Mouse (Mus musculus) spleen, adult 2 months (tissue): ENCODE measurements around the gene Mfsd4b1. TPM values are rescaled to one million over a fixed set of nuclear protein-coding genes. Genes with fewer than 3 reads are reported as not detected.

ENCODE experiments used
- DNase-seq, 2 experiments: peaks; one replicate each; pipeline versions ENCODE4 v3.0.0 to v3.0.0-alpha.2; 2012 to 2021; ENCODE audit warnings: low spot score in 2 of 2, low read depth in 1 of 2
- H3K27ac ChIP-seq: fragments of 200-500 bp; 2 replicates; pipeline ENCODE4 v1.5.1; 2012; ENCODE audit warnings: low read length, inconsistent platforms; ENCODE audit not compliant: insufficient read depth
- H3K27me3 ChIP-seq: fragments of 200-500 bp; 2 replicates; pipeline ENCODE4 v1.6.1; 2012; ENCODE audit warnings: mild to moderate bottlenecking, moderate library complexity, low read length, inconsistent platforms; ENCODE audit not compliant: control insufficient read depth, insufficient read depth
- H3K36me3 ChIP-seq: fragments of 200-500 bp; 2 replicates; pipeline ENCODE4 v1.6.1; 2012; ENCODE audit warnings: mild to moderate bottlenecking, low read length, inconsistent platforms; ENCODE audit not compliant: control insufficient read depth, insufficient read depth
- H3K4me1 ChIP-seq: fragments of 200-500 bp; 2 replicates; pipeline ENCODE4 v1.6.1; 2011; ENCODE audit warnings: inconsistent platforms; ENCODE audit not compliant: control insufficient read depth, insufficient read depth, insufficient read length
- H3K4me3 ChIP-seq: fragments of 200-500 bp; 2 replicates; pipeline ENCODE4 v1.5.1; 2011; ENCODE audit warnings: mild to moderate bottlenecking, inconsistent platforms; ENCODE audit not compliant: insufficient read depth, insufficient read length; ENCODE audit errors: extremely low read depth
- CTCF ChIP-seq: fragments of 200-500 bp; IDR thresholded peaks from 2 replicates; pipeline ENCODE4 v1.5.1; 2011; ENCODE audit warnings: mild to moderate bottlenecking, inconsistent platforms; ENCODE audit not compliant: insufficient read depth, insufficient read length, insufficient replicate concordance; ENCODE audit errors: extremely low read depth
- WGBS: fragments of 180-500 bp; shearing (Covaris S2); methylation state at CpG from one replicate; pipeline ENCODE4 v1.1.7; 2018; 5-methylcytosine and 5-hydroxymethylcytosine counted together
- polyA plus RNA-seq: library from polyadenylated mRNA; depleted of rRNA; stranded (reverse); fragments of >200 nt; gene quantifications from 2 replicates; pipeline ENCODE4 v1.2.3, GENCODE M21; 2012; rRNA removed

Mfsd4b1 gene
- polyA plus RNA-seq, 1 experiment, result 0.07 TPM

GRCm38 (mm10) chr10:39955163-39955562 is 69.9 kb downstream of the Mfsd4b1 start:
- TF ChIP-seq CTCF, result no peak
- H3K27me3 ChIP-seq, result no peaks in the 10 kb centered on the region; the same call in 1 of the 2 replicates
- H3K36me3 ChIP-seq, result no peaks in the 10 kb centered on the region
- no peak overlapping the region for H3K4me3 ChIP-seq
- H3K4me1 ChIP-seq, result peaks cover 2% of the 10 kb centered on the region; the same call in 1 of the 2 replicates
- H3K27ac ChIP-seq, result no peak overlapping the region
- 83% methylated on average over 2 of the region's 2 CpGs for WGBS
- no peak for DNase-seq

Other genes starting within 250 kb of the Mfsd4b1 start
- gene Mfsd4b4, start 126.0 kb downstream of the Mfsd4b1 start, polyA plus RNA-seq, result 1.6 TPM in 2 replicates
- gene Mfsd4b2, start 98.3 kb downstream of the Mfsd4b1 start, polyA plus RNA-seq, result not detected in 2 replicates
- gene Mfsd4b3, start 65.1 kb downstream of the Mfsd4b1 start, polyA plus RNA-seq, result 0.05 and 0.06 TPM in 2 replicates
- gene Mfsd4b5, start 38.6 kb downstream of the Mfsd4b1 start, polyA plus RNA-seq, result 0.08 and 0.09 TPM in 2 replicates
- gene Slc16a10, start 117.0 kb upstream of the Mfsd4b1 start, polyA plus RNA-seq, result 27.8 and 36.9 TPM in 2 replicates
- 1.0 and 1.2 TPM in 2 replicates for gene Rpf2, start 221.8 kb upstream of the Mfsd4b1 start, polyA plus RNA-seq
- gene Gtf3c6, start 232.8 kb upstream of the Mfsd4b1 start, polyA plus RNA-seq, result 2.9 and 3.4 TPM in 2 replicates